Mouse (Mus musculus) liver, embryonic 16.5 days (tissue): ENCODE measurements around the gene Prss2. TPM values are rescaled to one million over a fixed set of nuclear protein-coding genes. Genes with fewer than 3 reads are reported as not detected.
"Not testable (repeated sequence)": the region's sequence is repeated elsewhere in the genome, so short reads cannot be mapped to it uniquely, and the experiment has no call there.

Experiments used
- ATAC-seq: fragments of 200-750 bp; cut with Nextera tagmentation; 2 replicates; pipeline ENCODE4 v1.8.0; 2017; ENCODE audit warnings: low read depth, mild to moderate bottlenecking, moderate number of reproducible peaks, moderate library complexity
- H3K27ac ChIP-seq: fragments of 300-500 bp; sonication (generic); 2 replicates; pipeline ENCODE4 v1.5.1; 2014; ENCODE audit warnings: mild to moderate bottlenecking, low read length
- H3K27me3 ChIP-seq: fragments of 300-500 bp; sonication (generic); 2 replicates; pipeline ENCODE4 v1.6.1; 2014; ENCODE audit warnings: low read depth, low read length, mixed read lengths; ENCODE audit not compliant: control insufficient read depth, insufficient read depth
- H3K36me3 ChIP-seq: fragments of 300-500 bp; sonication (generic); 2 replicates; pipeline ENCODE4 v1.6.1; 2014; ENCODE audit warnings: mild to moderate bottlenecking; ENCODE audit not compliant: control insufficient read depth, insufficient read depth
- H3K4me1 ChIP-seq: fragments of 300-500 bp; sonication (generic); 2 replicates; pipeline ENCODE4 v1.6.1; 2014; ENCODE audit warnings: low read depth, low read length, mixed read lengths; ENCODE audit not compliant: control insufficient read depth
- H3K4me2 ChIP-seq: fragments of 300-500 bp; sonication (generic); 2 replicates; pipeline ENCODE4 v1.6.1; 2014; ENCODE audit warnings: low read depth, low read length, mixed read lengths
- H3K4me3 ChIP-seq: fragments of 300-500 bp; sonication (generic); 2 replicates; pipeline ENCODE4 v1.5.1; 2014; ENCODE audit warnings: low read depth, mild to moderate bottlenecking, low read length
- H3K9ac ChIP-seq: fragments of 300-500 bp; sonication (generic); 2 replicates; pipeline ENCODE4 v1.6.1; 2014; ENCODE audit warnings: low read depth, low read length
- H3K9me3 ChIP-seq: fragments of 300-500 bp; sonication (generic); replicated peaks from 2 replicates; pipeline ENCODE4 v1.6.1; 2016; ENCODE audit warnings: low read length; ENCODE audit not compliant: control insufficient read depth
- WGBS: fragments of 180-500 bp; shearing (Covaris S2); extraction: QIAGEN DNeasy Blood & Tissue Kit; methylation state at CpG from one replicate; pipeline ENCODE4 v1.1.7; 2014; ENCODE audit not compliant: insufficient replicate concordance; 5-methylcytosine and 5-hydroxymethylcytosine counted together
- polyA plus RNA-seq: library from polyadenylated mRNA; unstranded; fragments of >200 nt; fragmentation: Nextera tagmentation; extraction: Ambion mirVana; gene quantifications from 2 replicates; pipeline ENCODE4 v1.2.1, GENCODE M21; 2015

The Prss2 gene
- polyA plus RNA-seq, 1 experiment from 2014 or later = 4.0 TPM

DNA sequence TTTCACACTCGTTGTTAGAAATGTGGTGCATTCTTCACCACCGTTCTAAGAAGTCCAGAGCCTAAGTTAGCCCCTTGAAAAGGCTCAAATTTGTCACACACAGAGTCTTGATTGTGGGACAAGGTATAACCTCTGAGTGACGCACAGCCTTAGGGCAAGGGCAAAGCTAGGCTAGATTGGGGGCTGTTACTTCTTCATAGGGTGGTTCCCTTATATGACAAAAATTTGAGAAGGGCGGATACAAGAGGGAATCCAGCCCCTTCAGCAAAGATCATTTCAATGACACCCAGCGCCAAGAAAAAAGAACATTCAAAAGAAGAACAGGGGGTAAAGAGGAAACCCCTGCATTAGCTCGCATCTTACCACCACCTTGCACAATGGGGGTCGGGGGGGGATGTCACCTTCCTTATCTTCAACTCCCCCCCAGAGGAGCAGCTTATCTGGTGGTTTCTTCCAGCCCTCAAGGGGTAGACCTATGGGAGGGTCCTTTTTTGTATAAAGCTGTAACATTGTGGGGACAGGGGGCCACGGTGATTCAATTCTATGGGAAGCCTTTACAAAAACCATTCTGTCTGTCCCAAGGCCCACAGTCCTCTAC lies 11.2 kb downstream of the Prss2 start:
- no peak overlapping the region for H3K4me2 ChIP-seq
- H3K9me3 ChIP-seq = no peaks in the 10 kb centered on the region
- H3K9ac ChIP-seq = no peak overlapping the region
- no peak overlapping the region for H3K4me3 ChIP-seq
- H3K4me1 ChIP-seq = no peaks in the 10 kb centered on the region
- 52% methylated on average over 8 of the region's 8 CpGs for WGBS
- no peaks in the 10 kb centered on the region for H3K36me3 ChIP-seq
- H3K27ac ChIP-seq = no peak overlapping the region
- H3K27me3 ChIP-seq = no peaks in the 10 kb centered on the region
- no peak for ATAC-seq

DNA sequence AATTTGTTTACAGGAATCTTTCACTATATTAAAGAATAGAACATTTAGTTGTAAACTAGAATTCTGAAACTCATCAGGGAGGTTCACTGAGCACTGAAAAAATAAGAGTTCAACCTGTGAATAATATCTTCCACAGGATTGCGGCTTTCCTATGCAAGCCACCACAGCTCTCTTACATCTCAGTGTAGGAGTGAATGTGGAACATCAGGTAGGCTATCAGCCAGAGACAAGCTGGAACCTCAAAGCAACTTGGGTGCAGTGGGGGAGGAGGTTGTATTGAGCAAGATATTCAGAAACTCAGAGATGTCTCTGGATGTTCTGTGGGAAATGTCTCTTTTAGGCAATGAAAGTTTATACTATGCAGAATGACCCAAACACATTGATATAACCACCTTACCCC lies 15.8 kb downstream of the Prss2 start:
- Histone ChIP-seq H3K4me1 (no peaks in the 10 kb centered on the region; the same call in 1 of the 2 replicates), H3K4me2 (no peak overlapping the region), H3K36me3 (no peaks in the 10 kb centered on the region), H3K27ac (no peak overlapping the region), H3K4me3 (no peak overlapping the region), H3K27me3 (no peaks in the 10 kb centered on the region), H3K9me3 (no peaks in the 10 kb centered on the region), H3K9ac (no peak overlapping the region)
- no peak for ATAC-seq
- WGBS = 69% methylated on average over 1 of the region's 1 CpGs

GRCm38 (mm10) chr6:41538296-41538695 lies 16.7 kb downstream of the Prss2 start:
- H3K4me1 ChIP-seq, H3K27ac ChIP-seq, H3K9me3 ChIP-seq, ATAC-seq, H3K36me3 ChIP-seq, H3K4me3 ChIP-seq, H3K4me2 ChIP-seq, H3K27me3 ChIP-seq, H3K9ac ChIP-seq: not testable (repeated sequence)
- WGBS = 78% methylated on average over 5 of the region's 8 CpGs

DNA sequence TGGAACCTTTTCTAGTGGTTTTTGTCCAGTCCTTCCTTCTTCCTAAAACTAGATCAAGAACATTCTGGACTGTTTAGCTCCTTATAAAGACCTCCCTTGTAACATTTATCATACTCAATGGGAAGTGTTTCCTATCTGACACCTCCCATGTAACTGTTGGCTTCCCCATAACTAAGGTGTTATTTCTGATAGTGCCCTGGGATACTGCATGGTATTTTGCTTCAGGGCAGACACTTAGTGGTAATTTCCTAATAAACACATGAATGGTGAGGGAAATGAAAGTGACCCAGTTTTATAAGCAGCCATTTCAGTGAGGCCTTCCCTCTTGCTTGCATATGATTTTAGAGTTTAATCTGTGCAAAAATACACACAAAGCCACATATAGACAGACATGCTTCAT lies 19.2 kb downstream of the Prss2 start:
- ATAC-seq = no peak
- no peak overlapping the region for H3K27ac ChIP-seq

GRCm38 (mm10) chr6:41541746-41542145 lies 20.2 kb downstream of the Prss2 start:
- Histone ChIP-seq H3K27me3 (peaks cover 7% of the 10 kb centered on the region; the same call in 1 of the 2 replicates), H3K27ac (no peak overlapping the region), H3K9me3 (no peaks in the 10 kb centered on the region), H3K36me3 (no peaks in the 10 kb centered on the region), H3K4me2 (no peak overlapping the region), H3K4me3 (no peak overlapping the region), H3K9ac (no peak overlapping the region), H3K4me1 (no peaks in the 10 kb centered on the region; the same call in 1 of the 2 replicates)
- WGBS = 10% methylated on average over 1 of the region's 1 CpGs
- ATAC-seq = no peak; the same call in 1 of the 2 replicates

More for the DNA sequence above, 19.2 kb downstream of the Prss2 start:
- Histone ChIP-seq H3K4me1 (no peaks in the 10 kb centered on the region; the same call in 1 of the 2 replicates), H3K27me3 (peaks cover 7% of the 10 kb centered on the region; the same call in 1 of the 2 replicates), H3K36me3 (no peaks in the 10 kb centered on the region), H3K4me2 (no peak overlapping the region), H3K9ac (no peak overlapping the region), H3K4me3 (no peak overlapping the region), H3K9me3 (no peaks in the 10 kb centered on the region)

DNA sequence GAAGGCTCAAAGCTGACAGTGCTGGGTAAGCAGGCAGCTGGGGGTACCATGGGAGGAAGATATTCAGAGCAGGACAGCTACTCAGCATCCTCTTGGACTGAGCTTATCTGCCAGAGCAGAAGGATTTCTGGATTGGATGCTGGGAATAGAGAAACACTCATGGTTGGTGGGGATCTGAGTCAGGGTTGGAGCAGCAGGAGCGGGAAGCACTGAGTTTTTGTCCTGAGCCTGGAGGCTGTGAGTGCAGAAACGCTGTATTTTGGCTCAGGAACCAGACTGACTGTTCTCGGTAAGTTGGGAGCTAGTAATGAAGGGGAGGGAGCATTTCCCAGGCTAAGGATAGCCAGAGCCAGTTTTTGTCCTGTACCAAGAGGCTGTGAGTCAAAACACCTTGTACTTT lies 21.4 kb downstream of the Prss2 start:
- Histone ChIP-seq H3K9me3 (no peaks in the 10 kb centered on the region), H3K27ac (no peak overlapping the region), H3K4me1 (no peaks in the 10 kb centered on the region; the same call in 1 of the 2 replicates), H3K36me3 (no peaks in the 10 kb centered on the region), H3K27me3 (peaks cover 7% of the 10 kb centered on the region; the same call in 1 of the 2 replicates), H3K9ac (no peak overlapping the region), H3K4me3 (no peak overlapping the region), H3K4me2 (no peak overlapping the region)
- 30% methylated on average over 3 of the region's 3 CpGs for WGBS
- no peak for ATAC-seq

DNA sequence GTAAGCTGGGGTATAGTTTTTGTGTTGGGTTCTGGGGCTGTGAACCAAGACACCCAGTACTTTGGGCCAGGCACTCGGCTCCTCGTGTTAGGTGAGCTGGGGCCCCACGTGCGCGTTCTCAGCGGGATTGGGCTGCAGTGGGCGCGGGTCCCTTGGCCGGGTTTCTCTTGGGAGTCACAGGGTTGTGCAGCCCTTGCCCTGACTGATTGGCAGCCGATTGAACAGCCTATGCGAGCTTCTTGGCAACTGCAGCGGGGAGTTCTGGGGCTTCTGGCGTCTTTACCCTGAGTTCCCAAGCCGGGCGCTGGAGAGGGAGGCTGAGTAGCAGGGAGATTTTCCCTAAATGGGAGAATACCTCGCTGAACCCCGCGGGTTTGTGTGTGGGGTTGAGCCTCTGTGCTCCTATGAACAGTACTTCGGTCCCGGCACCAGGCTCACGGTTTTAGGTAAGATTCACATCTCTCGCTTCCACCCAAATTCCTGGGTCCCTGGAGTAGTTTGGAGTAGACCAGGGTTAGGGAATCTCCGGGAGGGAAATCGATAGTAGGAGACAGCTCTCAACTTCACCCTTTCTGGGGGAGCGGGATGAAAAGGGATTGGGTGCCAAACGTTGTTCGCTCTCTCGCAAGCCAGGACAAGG lies 21.9 kb downstream of the Prss2 start:
- no peaks in the 10 kb centered on the region for H3K36me3 ChIP-seq
- H3K9me3 ChIP-seq = no peaks in the 10 kb centered on the region
- peaks cover 7% of the 10 kb centered on the region; the same call in 1 of the 2 replicates for H3K27me3 ChIP-seq
- H3K4me3 ChIP-seq = no peak overlapping the region
- H3K4me2 ChIP-seq = peak overlapping the region; percentile 28; the same call in 1 of the 2 replicates
- no peak overlapping the region for H3K9ac ChIP-seq
- no peak overlapping the region for H3K27ac ChIP-seq
- no peaks in the 10 kb centered on the region; the same call in 1 of the 2 replicates for H3K4me1 ChIP-seq
- no peak for ATAC-seq
- 17% methylated on average over 28 of the region's 28 CpGs for WGBS

DNA sequence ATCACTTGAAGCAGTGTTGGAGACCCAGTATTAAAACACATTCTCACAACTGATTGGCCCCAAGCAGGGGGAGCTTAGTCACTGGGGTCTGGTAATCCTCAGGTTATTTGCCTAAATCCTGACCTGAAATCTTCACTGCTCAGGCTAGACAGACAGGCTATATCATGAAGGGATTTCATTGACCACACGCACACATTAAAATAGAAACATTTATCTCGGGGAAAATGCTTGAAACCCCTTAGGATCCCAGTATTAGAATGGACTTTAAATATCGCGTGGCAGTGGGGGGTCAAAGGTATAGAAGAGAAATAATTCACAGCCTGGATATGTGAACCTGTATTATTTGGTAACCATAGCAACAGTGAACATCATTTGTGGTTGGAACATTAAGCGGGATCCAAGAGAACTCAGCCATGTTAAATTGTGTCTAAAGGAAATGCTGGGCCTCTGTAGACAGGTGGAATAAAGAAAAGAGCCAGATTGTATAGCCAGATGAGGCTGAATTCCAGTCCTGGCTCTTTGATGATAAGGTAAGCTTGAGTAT lies 22.9 kb downstream of the Prss2 start:
- no peak for ATAC-seq
- Histone ChIP-seq H3K4me3 (no peak overlapping the region), H3K9me3 (no peaks in the 10 kb centered on the region), H3K9ac (no peak overlapping the region), H3K36me3 (no peaks in the 10 kb centered on the region), H3K4me1 (no peaks in the 10 kb centered on the region; the same call in 1 of the 2 replicates), H3K27ac (no peak overlapping the region), H3K4me2 (no peak overlapping the region), H3K27me3 (peaks cover 7% of the 10 kb centered on the region; the same call in 1 of the 2 replicates)
- 64% methylated on average over 5 of the region's 5 CpGs for WGBS

- Histone ChIP-seq H3K36me3 (no peaks in the 10 kb centered on the region), H3K9me3 (no peaks in the 10 kb centered on the region), H3K9ac (no peak overlapping the region), H3K27me3 (peaks cover 7% of the 10 kb centered on the region; the same call in 1 of the 2 replicates), H3K4me1 (no peaks in the 10 kb centered on the region; the same call in 1 of the 2 replicates), H3K4me3 (no peak overlapping the region), H3K4me2 (no peak overlapping the region), H3K27ac (no peak overlapping the region)
- 67% methylated on average over 4 of the region's 4 CpGs for WGBS
- ATAC-seq = no peak
These were observed 23.7 kb downstream of the Prss2 start for GRCm38 (mm10) chr6:41545266-41545665.
